Mouse (Mus musculus) R1 (cell line): ENCODE measurements around the gene Gnai3.
A peak's percentile ranks its signal among the peaks of the same experiment; 100 is the strongest.

Experiments
- DNase-seq: peaks from one replicate; pipeline ENCODE4 v3.0.0-alpha.2; 2018; ENCODE audit warnings: low read depth, low spot score

Gene Gnai3

DNA sequence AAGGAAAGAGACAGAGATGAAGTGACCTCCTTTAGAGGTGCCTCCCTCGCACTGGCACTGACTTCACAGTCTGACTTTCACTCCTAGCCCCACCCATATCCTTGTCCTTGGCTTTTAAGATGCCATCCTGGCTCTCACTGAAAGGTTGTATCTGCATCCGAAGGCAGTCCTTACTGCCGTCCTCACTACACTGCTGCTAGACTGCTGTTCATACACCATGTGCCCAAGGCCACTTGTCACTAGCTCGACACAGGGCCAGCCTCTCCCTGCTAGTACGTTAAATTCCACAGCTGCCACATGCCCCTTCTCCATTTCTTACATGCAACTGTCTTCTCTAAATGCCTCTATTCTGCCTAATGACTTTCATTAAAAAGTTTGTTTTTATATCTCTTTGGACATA lies 34.6 kb downstream of the Gnai3 start:
- no peak for DNase-seq

DNA sequence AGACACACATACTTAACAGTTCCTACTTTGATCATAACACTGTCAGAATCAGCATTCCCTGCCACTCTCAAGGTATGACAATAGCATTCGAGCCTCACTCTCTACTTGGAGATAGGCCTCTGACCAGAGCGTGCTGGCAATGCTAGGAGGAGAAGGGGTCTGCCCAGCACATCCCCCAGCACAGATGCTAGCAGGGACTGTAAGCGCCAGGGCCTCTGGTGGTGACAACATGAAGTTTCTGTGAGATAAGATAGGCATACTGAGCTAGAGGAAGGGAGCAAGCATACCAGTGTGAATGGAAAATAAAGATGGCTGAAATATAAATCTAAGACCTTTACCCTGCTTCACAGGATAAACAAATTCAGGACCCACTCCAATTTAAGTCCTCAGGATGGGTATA lies 40.7 kb downstream of the Gnai3 start:
- no peak for DNase-seq

DNA sequence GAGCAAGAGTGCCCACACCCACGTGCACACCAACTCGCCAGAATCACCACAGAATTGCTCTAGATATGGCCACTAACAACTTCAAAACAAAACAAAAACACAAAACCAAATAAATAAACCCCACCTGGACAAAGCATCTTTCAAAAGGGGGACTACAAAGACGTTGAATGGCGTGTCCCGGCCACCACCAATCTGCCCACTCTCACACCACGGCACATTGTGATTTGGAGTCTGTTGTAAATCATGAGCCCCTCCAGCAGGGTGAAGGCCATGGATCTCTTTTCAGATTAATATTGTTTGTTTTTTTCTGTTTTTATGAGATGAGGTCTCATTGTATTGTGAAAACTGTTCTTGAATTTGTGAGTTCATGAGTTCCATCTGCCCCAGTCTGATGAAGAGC lies 43.9 kb downstream of the Gnai3 start:
- no peak for DNase-seq

DNA sequence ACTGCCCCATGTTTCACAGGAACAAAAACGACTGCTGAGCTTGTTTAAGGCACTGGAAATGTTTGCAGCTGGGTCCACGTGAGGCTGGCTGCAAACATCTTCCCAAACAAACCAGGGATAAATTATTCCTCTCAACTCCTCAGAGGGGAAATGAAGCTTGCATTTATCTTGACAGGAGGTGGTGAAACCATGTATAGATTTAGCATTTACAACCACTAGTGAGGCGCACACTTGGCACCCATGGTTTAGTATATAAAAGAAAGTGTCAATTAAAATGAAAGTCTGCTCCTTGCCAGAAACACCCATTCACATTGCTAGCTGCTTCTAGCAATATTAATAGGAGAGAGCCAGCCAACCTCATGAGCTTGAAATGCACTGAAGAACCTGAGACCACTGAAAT lies 44.4 kb downstream of the Gnai3 start:
- DNase-seq = no peak

DNA sequence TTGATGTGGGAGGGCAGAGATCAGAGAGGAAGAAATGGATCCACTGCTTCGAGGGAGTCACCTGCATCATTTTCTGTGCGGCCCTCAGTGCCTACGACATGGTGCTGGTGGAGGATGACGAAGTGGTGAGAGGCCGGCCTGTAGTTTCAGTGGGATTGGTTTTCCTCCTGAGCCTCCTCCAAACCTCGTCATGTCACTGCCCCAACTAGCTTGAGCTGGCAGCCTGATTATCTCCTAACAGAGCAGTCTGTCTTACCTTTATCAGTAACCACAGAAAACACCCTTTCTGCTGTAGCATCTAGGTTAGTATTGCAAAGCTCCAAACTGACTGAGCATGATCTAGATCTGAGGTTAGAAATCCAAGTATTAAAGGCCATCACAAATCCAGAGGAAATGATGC lies 47.6 kb downstream of the Gnai3 start:
- no peak for DNase-seq

DNA sequence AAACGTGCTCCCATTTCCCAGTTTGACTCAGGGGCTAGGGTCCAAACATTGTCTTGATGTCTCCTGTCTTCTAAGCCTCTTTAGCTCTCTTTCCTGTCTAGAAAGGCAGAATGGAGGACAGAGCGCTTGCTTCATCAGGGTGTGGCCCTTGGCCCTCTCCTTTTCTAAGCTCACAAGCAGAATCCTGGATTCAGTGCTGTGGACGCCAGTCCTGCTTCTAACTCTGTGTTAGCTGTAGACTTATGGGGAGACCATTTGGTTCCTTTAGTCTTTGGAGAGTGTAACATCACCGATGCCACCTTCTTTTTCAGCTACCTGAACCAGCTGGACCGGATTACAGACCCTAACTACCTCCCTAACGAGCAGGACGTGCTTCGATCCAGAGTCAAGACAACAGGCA lies 48.3 kb downstream of the Gnai3 start:
- DNase-seq = no peak

DNA sequence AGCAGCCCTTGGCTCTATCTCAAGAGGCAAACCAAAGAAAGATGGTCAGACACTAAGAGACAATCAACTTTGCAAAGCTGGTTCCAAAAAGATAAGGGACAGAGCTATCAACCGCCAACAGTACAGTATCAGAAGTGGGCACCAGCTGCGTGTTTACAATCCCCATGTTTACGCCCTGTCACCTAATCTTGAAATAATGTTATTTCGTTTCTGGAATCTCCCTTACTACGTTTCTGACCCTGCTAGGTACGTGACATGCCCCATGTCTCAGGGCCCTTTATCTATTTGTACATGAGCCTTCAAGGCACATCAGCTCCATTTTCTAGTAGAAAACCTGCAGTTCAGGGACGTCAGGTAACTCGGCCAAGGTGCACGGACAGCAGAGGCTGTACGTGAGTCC lies 49.2 kb downstream of the Gnai3 start:
- DNase-seq = no peak

DNA sequence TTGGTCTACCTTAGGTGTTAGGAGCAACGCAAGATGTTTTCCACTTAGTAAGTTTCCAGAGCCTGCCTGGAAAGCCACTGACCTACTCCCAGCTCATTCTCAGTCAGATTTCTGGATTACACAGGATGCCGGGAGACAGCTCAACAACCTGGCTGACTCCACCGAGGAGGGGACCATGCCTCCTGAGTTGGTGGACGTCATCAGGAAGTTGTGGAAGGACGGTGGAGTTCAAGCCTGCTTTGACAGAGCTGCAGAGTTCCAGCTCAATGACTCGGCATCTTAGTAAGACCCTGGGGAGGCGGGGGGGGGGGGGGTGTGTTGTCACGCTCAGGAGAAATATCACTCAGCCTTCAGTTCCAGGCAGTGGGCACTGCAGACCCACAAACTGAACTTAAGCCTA lies 49.7 kb downstream of the Gnai3 start:
- no peak for DNase-seq

DNA sequence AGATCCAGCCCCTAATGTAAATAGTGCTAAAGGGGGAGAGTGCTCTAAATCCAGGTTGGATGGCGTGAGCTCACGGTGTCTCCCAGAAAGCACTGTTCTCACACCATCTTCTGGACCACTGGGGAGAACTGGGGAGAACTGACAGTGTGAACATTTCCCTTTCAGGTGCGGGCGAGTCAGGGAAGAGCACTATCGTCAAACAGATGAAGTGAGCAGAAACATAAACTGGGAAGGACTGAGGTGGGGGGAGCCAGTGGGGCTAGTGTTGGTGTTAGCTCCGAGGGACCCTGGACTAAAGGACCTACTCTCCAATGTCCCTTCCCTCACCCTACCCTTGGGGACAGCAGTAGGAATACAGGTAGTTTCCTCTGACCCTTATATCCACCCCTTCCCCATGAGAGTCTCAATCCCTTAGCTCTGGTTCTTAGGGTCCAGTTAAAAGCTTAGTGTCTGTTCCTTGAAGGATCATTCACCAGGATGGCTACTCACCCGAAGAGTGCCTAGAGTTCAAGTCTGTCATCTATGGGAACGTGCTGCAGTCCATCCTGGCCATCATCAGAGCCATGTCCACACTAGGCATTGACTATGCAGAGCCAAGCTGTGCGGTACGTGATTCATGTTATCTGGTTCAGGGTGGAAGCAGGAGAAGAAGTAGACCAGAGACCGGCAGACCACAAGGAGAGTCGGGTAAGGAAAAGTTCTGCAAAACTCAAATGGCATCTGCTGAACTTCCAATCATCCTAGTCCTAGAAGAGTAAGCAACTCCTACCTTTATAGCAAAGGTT lies 50.8 kb downstream of the Gnai3 start:
- DNase-seq = no peak

DNA sequence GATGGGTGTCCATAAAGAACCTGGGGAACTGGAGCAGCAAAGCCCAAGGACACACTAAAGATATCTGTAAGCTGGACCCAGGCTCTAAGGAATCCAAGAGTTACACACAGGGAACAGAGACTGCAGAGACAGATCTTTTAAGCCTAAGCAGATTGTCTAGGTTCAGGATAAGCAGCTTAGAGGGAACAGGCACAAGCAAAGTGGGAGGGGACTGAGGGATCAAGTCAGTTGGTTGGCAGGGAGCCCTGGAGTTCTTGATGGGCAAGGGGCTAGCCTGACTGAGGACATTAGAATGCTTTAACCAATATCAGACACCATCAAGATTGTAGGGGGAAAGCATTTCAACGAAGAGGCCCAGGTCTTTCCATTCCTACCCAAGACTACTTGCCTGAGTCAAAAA lies 51.8 kb downstream of the Gnai3 start:
- DNase-seq = no peak

DNA sequence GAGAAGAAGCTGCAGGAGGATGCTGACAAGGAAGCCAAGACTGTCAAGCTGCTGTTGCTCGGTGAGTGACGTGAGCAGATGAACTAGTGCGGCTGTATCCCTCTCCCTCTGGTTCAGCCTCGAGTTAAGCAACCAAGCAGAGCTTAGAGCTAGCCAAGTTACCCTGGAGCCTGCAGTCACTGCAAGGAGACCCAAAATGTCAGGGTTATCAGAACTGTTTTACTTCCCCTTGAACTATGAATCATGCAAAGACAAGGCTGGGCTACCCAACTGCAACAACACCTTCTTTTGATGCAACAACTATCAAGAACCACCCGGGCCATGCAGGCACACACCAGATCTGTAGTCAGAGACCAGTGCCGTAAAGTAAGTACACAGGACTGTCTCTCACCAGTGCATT lies 52.6 kb downstream of the Gnai3 start:
- no peak for DNase-seq

DNA sequence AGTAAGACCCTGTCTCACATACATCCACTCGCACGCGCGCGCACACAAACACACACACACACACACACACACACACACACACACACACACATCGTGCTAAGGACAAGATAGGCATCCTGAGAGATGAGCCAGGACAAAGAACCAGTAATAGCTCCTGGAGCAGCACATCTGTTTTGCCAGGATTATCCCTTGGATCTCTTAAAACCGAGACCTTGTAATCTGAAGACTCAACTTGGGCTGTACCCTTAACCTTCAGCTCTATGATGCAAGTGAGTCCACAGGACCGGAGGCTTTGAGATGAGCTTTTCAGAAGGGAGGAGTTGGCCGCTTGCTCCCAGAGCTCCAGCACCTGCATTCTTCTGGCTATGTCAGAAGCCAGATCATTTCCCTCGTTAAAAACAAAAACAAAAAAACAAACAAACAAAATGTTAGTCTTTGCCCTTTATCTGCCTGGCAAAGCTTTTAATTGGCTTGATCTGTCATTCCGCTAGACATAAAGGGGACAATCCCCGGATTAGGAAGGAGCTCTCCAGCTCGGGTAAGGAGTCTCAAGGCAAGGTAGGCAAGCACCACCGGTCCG lies 53.3 kb downstream of the Gnai3 start, which contains the start of gene Gnat2:
Gnat2 (plus strand) TSS at position 254 of the 580 bp plus-strand sequence.
- no peak for DNase-seq

DNA sequence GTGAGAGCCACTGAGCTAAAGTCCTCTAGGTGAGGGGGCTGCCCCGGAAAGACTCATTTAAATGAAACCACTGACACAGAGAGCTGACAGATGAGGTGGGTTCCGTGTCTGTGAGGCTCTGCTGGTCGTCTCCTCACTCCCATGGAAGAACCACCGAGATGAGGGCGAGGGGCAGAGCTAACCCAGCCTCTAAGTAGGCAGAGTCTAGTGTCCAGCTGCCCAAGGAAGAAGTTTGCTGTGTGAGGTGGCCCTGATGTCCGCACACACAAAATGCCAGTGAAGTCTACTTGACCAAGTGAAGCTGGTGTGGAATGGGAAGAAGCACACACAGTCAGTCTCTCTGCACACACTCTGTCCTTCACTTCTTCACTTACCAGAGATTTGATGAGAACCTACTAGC lies 53.9 kb downstream of the Gnai3 start:
- no peak for DNase-seq

DNA sequence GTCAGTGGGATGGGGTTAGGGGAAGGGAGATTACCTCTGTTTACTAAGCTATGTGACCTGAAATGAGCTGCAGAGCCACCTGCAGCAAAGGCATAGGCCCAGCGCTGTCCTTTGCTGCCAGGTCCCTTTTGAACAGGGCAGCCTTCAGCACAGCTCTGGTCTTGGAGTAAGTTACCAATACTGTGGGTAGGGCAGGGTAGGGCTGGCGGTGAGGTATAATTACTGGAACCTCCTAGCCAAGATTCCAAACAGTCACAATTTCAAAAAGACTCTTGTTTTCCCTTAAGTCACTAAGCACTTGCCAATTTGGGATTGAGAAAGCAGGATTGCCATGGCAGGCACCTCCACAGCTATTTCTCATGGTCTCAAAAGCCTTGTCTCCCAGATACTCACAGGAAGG lies 55.4 kb downstream of the Gnai3 start:
- DNase-seq = no peak

DNA sequence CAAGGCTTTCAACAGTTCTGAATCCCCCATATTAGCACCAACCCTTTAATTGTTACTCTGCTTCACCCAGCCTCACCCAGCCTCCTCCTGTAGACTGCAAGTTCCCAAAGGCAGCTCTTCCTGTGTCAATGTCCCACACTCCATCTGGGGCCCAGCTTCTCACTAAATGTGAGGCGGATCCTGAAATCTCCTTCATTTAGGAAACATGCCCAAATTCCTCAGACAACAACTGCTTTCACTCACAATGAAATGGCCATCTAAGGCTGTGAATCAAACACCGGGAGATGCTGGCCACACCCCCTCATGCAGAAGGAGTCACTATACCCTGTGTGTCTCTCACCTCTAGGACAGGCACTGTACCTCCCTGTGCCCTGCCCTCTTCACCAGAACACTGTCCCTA lies 56.0 kb downstream of the Gnai3 start:
- DNase-seq = peak; percentile 31

DNA sequence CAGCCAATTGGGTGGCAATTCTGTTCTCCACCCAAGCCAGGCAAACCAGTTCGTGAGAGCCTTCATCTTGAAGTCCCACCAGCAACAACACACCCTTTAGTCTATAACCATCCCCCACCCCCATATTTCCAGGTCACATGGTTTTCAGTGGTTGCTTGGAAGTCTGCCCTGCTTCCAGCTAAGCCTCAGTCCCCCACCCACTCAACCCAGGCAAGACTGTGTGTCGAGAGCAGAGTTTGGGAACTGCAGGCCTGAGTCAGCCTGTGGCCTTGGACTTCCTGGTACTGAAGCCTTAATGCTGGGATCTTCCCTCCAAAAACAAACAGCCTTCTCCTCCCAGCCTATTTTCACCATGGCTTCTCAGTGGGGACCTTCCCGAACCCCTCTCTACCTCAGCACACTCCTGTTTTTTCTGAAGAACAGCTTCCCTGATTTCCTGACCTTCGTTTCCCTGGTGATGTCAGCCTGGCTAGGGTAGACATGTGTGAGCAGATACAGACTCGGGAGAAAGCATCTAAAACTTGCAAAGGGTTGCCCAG lies 57.0 kb downstream of the Gnai3 start:
- DNase-seq = no peak

DNA sequence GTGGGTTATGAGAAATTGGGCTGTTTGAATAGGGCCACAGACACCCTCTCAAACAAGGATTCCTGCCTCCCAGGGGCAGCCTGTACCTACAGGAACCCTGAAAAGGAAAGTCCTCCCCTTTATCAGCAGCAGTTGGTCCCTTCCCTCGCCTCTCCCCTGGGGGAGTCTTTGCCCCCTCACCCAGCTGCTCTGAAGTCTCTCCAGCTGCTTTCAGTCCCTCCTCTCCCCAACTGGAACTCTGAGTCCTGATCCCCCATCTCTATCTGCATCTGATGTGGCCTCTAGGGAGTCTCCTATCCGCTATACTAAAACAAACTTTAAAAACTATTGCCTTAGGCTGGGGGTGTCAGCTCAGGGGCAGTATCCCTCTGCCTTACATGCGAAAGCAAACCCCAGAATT lies 58.6 kb downstream of the Gnai3 start:
- no peak for DNase-seq

DNA sequence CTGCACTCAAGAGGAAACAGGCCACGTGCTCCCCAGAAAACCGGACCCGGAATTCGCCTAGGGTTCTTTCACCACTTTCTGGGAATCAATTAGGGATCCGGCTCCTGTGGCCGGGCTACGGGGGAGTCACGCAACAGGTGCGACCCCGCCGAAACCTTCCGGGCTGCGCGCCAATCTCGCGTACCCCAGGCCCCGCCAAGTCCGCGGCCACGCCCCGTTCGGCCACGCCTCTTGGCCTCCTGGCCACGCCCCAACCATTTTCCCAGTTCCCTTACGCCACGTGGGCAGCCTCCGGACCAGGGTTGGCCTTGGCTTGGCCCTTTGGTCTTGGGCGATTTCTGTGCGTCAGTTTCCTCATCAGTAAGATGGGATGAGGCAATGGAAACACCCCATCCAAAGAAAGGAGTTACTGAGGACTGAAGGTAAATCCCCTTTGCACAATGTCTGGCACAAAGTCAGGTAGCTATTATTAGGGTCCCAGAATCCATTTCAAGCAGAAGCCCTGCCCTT lies 59.4 kb downstream of the Gnai3 start, which contains the start of gene Ampd2:
Ampd2 (minus strand) TSS at position 182 of the 510 bp plus-strand sequence.
- DNase-seq = peak; percentile 89

DNA sequence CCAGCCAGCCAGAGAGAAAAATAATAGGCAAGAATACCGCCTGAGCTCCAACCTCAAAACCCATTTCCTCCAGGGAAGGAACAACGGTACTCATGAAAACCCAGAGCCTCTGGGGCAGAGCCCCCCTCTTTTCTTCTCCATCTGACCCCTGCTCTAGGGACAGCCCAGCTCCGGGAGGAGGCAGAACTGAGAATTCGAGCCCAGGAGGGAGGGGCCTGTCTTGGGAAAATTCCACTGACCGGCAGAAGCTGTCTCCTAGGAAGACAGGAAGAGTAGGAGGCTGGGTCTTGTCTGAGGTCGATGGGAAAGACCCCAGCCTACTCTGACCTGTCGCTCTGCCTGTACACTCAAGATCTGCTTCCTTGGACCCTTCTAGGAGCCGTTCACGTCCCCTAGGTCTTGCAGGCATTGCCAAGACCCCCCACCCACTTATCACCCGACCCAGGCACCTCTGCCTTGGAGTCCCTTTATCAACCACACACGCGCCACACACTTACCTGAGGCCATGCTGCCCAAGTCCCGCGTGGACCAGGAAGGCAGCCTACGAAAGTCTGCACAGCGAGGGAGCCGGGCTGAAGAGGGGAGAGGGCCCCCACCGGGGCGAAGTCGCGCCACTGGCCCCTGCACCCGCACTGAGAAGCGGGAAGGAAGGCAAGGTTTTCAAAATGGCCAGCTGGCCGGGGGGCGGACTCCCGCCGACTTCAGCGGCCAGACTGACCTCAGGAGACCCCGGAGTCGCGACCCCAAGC lies 60.1 kb downstream of the Gnai3 start:
- peak; percentile 81 for DNase-seq

DNA sequence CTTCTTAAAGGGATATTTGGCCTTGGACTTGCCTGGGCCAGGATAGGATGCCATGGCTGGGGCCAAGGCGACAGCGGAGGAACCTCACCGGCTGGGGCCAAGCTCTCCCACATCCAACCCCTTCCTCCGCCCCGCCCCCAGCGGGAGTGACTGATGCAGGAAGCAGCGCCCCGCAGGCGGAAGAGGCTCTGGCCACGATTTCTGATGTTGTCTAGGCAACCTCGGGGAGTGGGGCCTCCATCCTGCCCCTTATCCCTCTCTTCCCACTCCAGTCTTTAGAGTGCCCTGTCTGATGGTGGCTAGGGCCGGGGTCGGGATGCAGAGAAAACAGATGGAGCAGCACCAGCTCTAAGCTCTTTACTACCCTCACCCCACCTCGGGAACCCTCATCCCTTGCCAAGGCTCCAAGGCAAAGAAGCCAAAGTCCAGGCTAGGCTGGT lies 60.6 kb downstream of the Gnai3 start:
- DNase-seq = peak; percentile 94

DNA sequence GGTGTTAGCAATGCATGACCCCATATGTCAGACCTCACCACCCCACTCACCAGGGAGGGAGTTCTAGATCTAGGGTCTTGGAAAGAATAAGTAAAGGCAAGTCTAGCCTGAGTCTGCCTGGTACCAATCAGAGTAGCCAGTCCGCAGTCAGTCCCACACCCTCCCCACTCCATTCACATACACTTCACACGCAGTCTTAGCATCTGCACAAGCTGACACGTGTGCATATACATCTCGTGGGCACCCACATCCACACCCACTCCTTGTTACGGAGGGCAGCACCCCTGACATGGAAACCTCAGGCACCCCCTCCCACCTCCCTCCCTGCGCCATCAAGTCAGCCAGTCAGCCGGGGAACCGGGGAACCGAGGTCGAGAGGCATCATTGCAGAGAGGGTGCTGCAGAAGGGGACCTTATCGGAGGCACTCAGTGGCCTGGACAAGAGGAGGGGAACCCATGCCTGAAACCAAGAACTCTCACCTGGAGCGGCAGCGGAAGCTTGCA lies 61.1 kb downstream of the Gnai3 start:
- no peak for DNase-seq

DNA sequence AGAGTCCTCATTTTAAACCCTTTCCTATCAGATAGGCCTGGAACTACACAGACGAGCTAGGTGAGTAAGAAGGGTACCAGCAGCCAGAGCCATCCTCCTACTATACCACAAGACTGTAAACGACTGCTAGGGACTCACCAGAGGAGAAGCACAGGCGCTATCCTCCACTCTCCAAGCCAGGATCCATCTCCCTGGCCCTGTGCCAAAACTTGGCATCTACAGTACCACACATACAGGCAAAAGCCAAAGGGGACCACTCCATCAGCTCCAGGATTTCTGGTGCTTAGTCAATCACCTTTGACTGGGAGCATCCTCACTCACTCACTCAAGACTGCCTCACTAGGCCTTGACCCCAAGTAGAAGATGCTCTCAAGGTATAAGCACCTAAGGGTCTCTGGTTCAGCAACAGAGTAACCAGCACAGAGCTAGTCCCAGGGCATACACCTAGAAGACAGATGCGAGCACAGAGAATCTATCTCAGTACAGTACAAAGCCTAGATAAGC lies 62.0 kb downstream of the Gnai3 start:
- DNase-seq = no peak
